Mouse (Mus musculus) heart, adult 2 months (tissue): ENCODE measurements around the gene Krt42. TPM values are rescaled to one million over a fixed set of nuclear protein-coding genes. Genes with fewer than 3 reads are reported as not detected.

Experiments
- DNase-seq, 2 experiments: peaks; one replicate each; pipeline ENCODE4 v3.0.0; 2021
- H3K27ac ChIP-seq: fragments of 200-600 bp; 2 replicates; pipeline ENCODE4 v1.8.1; 2022
- H3K27me3 ChIP-seq: fragments of 200-500 bp; 2 replicates; pipeline ENCODE4 v1.6.1; 2012; ENCODE audit warnings: mild to moderate bottlenecking, low read length, inconsistent platforms, mixed read lengths; ENCODE audit not compliant: control insufficient read depth, insufficient read depth
- H3K36me3 ChIP-seq: fragments of 200-500 bp; 2 replicates; pipeline ENCODE4 v1.6.1; 2012; ENCODE audit warnings: low read length, inconsistent platforms; ENCODE audit not compliant: control insufficient read depth, insufficient read depth
- H3K4me1 ChIP-seq: fragments of 200-500 bp; 2 replicates; pipeline ENCODE4 v1.6.1; 2011; ENCODE audit warnings: low read length; ENCODE audit not compliant: control insufficient read depth, insufficient read depth
- H3K4me3 ChIP-seq: fragments of 200-600 bp; 2 replicates; pipeline ENCODE4 v1.8.1; 2022
- H3K79me2 ChIP-seq: fragments of 200-500 bp; replicated peaks from 2 replicates; pipeline ENCODE4 v1.6.1; 2012; ENCODE audit warnings: mild to moderate bottlenecking, inconsistent platforms, low read length, moderate library complexity, mixed read lengths; ENCODE audit not compliant: control insufficient read depth, insufficient read depth
- H3K9ac ChIP-seq: fragments of 200-500 bp; 2 replicates; pipeline ENCODE4 v1.6.1; 2012; ENCODE audit warnings: low read depth, mild to moderate bottlenecking, control low read depth, inconsistent platforms, low read length, mixed read lengths
- CTCF ChIP-seq: fragments of 200-600 bp; IDR thresholded peaks from 2 replicates; pipeline ENCODE4 v1.8.1; 2022; ENCODE audit warnings: antibody characterized with exemption, mild to moderate bottlenecking, moderate library complexity
- EP300 ChIP-seq: fragments of 200-500 bp; IDR thresholded peaks from 2 replicates; pipeline ENCODE4 v1.6.1; 2011; ENCODE audit warnings: low read depth, low read length, control low read depth; ENCODE audit not compliant: insufficient read depth
- POLR2A ChIP-seq: fragments of 200-500 bp; IDR thresholded peaks from 2 replicates; pipeline ENCODE4 v1.6.1; 2011; ENCODE audit warnings: mild to moderate bottlenecking, low read depth, low read length, control low read depth; ENCODE audit not compliant: insufficient read depth
- WGBS: fragments of 180-500 bp; shearing (Covaris S2); methylation state at CpG from one replicate; pipeline ENCODE4 v1.1.7; 2018; 5-methylcytosine and 5-hydroxymethylcytosine counted together
- intact Hi-C: fragments of 180-260 bp; cut with DNase I; formaldehyde crosslinking; loops from one replicate; pipeline ENCODE4 v1.15.1; 2025
- polyA plus RNA-seq: library from polyadenylated mRNA; depleted of rRNA; stranded (reverse); fragments of >200 nt; gene quantifications from 2 replicates; pipeline ENCODE4 v1.2.3, GENCODE M21; 2012
- total RNA-seq, 2 experiments: library from RNA; stranded (reverse); gene quantifications; 2 replicates each; pipeline ENCODE4 v1.2.3; 2021

Krt42 gene
- total and polyA plus RNA-seq, 3 experiments: not detected

- H3K27me3 ChIP-seq: no peaks in the 10 kb centered on the region
- H3K27ac ChIP-seq: no peak overlapping the region
- no peaks in the 10 kb centered on the region for H3K4me1 ChIP-seq
- intact Hi-C loops: no loop called here
- TF ChIP-seq EP300 (no peak), CTCF (no peak)
- no peaks in the 10 kb centered on the region for H3K79me2 ChIP-seq
- WGBS: 55% methylated on average over 5 of the region's 5 CpGs
- DNase-seq: no peak
- no peak overlapping the region for H3K9ac ChIP-seq
- no peak overlapping the region for H3K4me3 ChIP-seq
- H3K36me3 ChIP-seq: no peaks in the 10 kb centered on the region
These were observed 5.8 kb upstream of the Krt42 start for GRCm38 (mm10) chr11:100275466-100275865.

GRCm38 (mm10) chr11:100274719-100275118 lies 5.0 kb upstream of the Krt42 start:
- intact Hi-C loops: no loop called here
- Histone ChIP-seq H3K36me3 (no peaks in the 10 kb centered on the region), H3K79me2 (no peaks in the 10 kb centered on the region), H3K27ac (no peak overlapping the region), H3K4me3 (no peak overlapping the region), H3K27me3 (no peaks in the 10 kb centered on the region), H3K4me1 (no peaks in the 10 kb centered on the region), H3K9ac (no peak overlapping the region)
- TF ChIP-seq EP300 (no peak), CTCF (no peak)
- 69% methylated on average over 7 of the region's 7 CpGs for WGBS
- no peak for DNase-seq

DNA sequence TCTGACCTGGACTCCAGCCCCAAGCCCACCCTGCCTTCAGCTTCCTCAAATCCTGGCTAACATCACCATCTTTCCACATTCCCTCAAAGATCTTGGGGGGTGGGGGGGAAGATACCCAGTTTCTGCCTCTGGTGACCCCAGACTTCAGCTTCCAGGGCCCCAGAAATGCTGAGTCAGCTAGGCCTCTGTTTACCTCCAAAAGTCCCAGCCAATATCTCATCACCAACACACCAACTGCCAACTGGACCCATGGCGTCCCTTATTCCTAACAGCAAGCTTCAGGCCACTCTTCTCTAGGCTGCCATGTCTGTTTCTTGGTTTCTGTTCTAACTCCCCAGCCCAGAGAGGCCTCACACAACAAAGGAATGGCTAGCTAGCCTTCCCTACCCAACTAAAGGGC lies 2.2 kb upstream of the Krt42 start:
- TF ChIP-seq EP300 (no peak), POLR2A (no peak), CTCF (no peak)
- 96% methylated on average over 1 of the region's 1 CpGs for WGBS
- H3K27ac ChIP-seq: no peak overlapping the region
- H3K4me3 ChIP-seq: no peak overlapping the region
- intact Hi-C loops: no loop called here
- no peak for DNase-seq
- H3K9ac ChIP-seq: no peak overlapping the region
- H3K79me2 ChIP-seq: no peaks in the 10 kb centered on the region
- H3K36me3 ChIP-seq: no peaks in the 10 kb centered on the region
- no peaks in the 10 kb centered on the region for H3K4me1 ChIP-seq
- no peaks in the 10 kb centered on the region for H3K27me3 ChIP-seq

- WGBS: 26% methylated on average over 13 of the region's 13 CpGs
- peak in 1 of 2 experiments; percentile 10 for DNase-seq
These were observed 7.4 kb downstream of the Krt42 start for GRCm38 (mm10) chr11:100262058-100262980.

GRCm38 (mm10) chr11:100261235-100261605 lies 8.5 kb downstream of the Krt42 start:
- TF ChIP-seq POLR2A (no peak), EP300 (no peak), CTCF (no peak)

More at GRCm38 (mm10) chr11:100262058-100262980, 7.4 kb downstream of the Krt42 start:
- no peaks in the 10 kb centered on the region for H3K36me3 ChIP-seq
- H3K27me3 ChIP-seq: no peaks in the 10 kb centered on the region
- H3K4me3 ChIP-seq: no peak overlapping the region
- no peak overlapping the region for H3K27ac ChIP-seq
- no peaks in the 10 kb centered on the region for H3K4me1 ChIP-seq
- TF ChIP-seq CTCF (no peak), EP300 (no peak), POLR2A (no peak)
- no peak overlapping the region for H3K9ac ChIP-seq
- no peaks in the 10 kb centered on the region for H3K79me2 ChIP-seq
- intact Hi-C loops: no loop called here

DNA sequence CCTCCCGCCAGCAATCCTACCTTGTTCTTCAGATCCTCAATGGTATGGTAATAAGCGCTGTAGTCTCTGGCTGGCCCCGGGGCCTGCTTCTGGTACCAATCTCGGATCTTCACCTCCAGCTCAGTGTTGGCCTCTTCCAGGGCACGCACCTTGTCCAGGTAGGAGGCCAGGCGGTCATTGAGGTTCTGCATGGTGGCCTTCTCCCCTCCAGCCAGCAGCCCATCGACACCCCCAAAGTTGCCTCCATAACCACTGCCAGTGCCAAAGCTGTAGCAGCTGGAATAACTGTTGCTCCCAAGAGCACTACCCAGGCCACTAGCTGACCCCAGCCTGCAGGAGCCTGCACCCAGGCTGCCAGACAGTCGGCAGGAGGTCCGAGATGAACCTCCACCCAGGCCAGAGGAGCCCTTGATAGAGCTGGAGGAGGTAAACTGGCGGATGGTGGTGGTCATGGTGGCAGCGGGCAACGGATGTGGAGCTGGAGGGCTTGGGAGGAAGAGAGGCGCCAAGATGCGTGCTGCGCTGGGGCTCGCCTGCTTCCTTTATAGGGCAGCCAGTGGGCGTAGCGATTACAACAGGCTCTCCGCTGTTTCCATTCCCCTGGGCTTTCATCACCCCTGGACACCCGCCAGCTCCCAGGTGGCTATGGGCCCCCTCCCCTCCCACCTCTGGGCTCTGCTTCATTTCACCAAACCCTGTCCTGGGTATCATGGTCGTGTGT lies 9.0 kb downstream of the Krt42 start, which contains the start of gene Krt17:
Gene Krt17, minus strand, starts transcription at position 516 of the 721 bp plus-strand sequence.
- Histone ChIP-seq H3K27ac (no peak within 1 kb of the TSS), H3K4me3 (no peak within 1 kb of the TSS), H3K79me2 (no peaks in the 10 kb centered on the region), H3K27me3 (no peaks in the 10 kb centered on the region), H3K4me1 (no peaks in the 10 kb centered on the region), H3K9ac (no peak within 1 kb of the TSS), H3K36me3 (no peaks in the 10 kb centered on the region)
- TF ChIP-seq POLR2A (no peak), EP300 (no peak), CTCF (no peak)
- WGBS: 67% methylated on average over 20 of the region's 21 CpGs
- DNase-seq: no peak
- intact Hi-C loops: no loop called here

More at GRCm38 (mm10) chr11:100261235-100261605, 8.5 kb downstream of the Krt42 start:
- no peaks in the 10 kb centered on the region for H3K4me1 ChIP-seq
- no peak for DNase-seq
- 69% methylated on average over 9 of the region's 9 CpGs for WGBS
- no peak overlapping the region for H3K9ac ChIP-seq
- no peaks in the 10 kb centered on the region for H3K36me3 ChIP-seq
- intact Hi-C loops: no loop called here
- H3K27ac ChIP-seq: no peak overlapping the region
- H3K4me3 ChIP-seq: no peak overlapping the region
- H3K79me2 ChIP-seq: no peaks in the 10 kb centered on the region
- H3K27me3 ChIP-seq: no peaks in the 10 kb centered on the region
